Mouse (Mus musculus) frontal cortex, postnatal 10 days (tissue): ENCODE results near the gene Sema4a.

Experiments used
- DNase-seq, 2 experiments: peaks; one replicate each; pipeline ENCODE4 v3.0.0; 2022; ENCODE audit warnings: low spot score in 2 of 2, mixed read lengths in 1 of 2

The Sema4a gene

DNA sequence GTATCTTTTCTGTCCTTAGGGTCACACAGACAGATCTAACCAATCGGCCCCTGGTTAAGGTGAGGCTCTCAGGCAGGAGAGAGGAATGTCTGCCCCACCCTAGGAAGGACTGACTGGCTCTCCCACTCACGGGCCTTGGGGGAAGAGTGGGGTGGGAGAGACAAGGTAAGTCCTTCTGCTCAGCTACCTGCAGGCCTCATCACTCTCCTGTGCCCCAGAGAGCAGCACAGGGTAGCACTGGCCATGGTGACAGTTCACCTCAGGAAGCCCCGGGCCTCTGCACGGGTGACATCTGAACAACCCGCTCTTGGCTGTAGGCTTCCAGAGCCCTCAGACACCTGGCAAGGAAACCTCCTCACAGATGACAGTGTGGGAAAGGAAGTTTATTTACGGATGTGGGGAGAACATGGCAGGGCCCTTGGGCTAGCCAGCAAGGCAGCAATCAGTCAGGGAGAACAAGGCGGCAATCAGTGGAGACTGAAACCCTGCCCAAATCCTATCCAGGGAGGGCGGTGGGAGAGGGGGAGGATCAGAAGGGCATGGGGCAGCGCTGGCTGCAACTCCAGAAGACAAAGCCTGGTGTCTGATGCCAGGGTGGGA lies 67.1 kb downstream of the Sema4a start:
- no peak for DNase-seq
